Mouse (Mus musculus): ENCODE data around the gene Cenpe. TPM values are rescaled to one million over a fixed set of nuclear protein-coding genes. Genes with fewer than 3 reads are reported as not detected.

The Cenpe gene
- polyA plus RNA-seq, 1 experiment from 2014 or later, result 38.6 TPM

DNA sequence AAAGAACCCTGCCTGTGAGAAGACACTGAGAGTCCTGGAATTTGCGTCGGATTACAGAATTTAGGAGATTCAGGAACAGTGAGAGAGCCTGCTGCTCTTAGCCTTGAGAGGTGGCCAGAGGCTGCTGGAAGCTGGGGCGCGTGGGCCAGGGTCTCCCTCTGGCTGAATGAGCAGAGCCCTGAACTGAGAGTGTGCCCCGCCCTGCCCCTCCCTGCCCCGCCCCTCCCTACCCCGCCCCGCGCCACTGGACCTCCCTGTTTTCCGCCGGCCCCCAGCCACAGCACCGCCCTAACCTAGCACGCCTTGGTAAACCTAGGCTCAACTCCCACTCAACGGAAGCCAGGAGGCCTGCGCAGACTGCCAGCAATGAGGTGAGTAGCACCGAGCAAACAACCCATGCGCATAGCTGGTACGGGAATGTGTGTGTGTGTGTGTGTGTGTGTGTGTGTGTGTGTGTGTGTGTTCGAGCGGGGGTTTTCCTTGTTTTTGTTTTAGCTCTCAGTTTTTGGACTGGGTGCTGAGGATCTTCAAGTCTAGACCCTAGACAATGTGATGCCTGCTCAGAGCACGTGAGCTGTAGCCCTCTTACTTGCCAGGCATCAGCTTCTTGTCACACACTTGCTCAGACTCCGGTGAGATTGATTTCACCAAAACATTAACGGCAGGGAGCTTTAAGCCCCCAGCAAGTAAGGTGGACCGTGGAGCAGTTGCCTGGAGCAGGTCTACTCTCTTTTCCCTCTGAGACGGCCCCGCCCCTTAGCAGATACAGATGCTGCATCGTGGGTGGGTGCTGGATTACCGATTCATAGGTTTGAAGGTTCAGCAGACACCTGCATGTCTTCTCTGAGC is 95.3 kb downstream of the Cenpe start, which contains the start of gene Slc9b2:
Gene Slc9b2 (plus strand): TSS at position 290 of the 849 bp plus-strand sequence.
- DNase-seq (ENCODE audit: low spot score), result peak; percentile 48
- peak within 1 kb of the TSS; percentile 35 for H3K9ac ChIP-seq (ENCODE audit: low read length)
- peak within 1 kb of the TSS; percentile 53 for H3K4me2 ChIP-seq (ENCODE audit: low read depth)
- H3K36me3 ChIP-seq (ENCODE audit: control insufficient read depth, insufficient read depth, low read length), result no peaks in the 10 kb centered on the region
- H3K27me3 ChIP-seq (ENCODE audit: control insufficient read depth, insufficient read depth, low read length), result no peaks in the 10 kb centered on the region
- WGBS, result 11% methylated on average over 26 of the region's 28 CpGs
- ATAC-seq (ENCODE audit: insufficient read depth, low FRiP score, low TSS enrichment), result peak; percentile 73
- H3K4me1 ChIP-seq (ENCODE audit: control insufficient read depth, insufficient read depth, low read length), result no peaks in the 10 kb centered on the region; the same call in 1 of the 2 replicates
- H3K9me3 ChIP-seq (ENCODE audit: control insufficient read depth, low read length), result no peaks in the 10 kb centered on the region
- peak within 1 kb of the TSS; percentile 23 for H3K4me3 ChIP-seq (ENCODE audit: low read depth, low read length)
- H3K27ac ChIP-seq (ENCODE audit: low read depth, low read length), result no peak within 1 kb of the TSS

DNA sequence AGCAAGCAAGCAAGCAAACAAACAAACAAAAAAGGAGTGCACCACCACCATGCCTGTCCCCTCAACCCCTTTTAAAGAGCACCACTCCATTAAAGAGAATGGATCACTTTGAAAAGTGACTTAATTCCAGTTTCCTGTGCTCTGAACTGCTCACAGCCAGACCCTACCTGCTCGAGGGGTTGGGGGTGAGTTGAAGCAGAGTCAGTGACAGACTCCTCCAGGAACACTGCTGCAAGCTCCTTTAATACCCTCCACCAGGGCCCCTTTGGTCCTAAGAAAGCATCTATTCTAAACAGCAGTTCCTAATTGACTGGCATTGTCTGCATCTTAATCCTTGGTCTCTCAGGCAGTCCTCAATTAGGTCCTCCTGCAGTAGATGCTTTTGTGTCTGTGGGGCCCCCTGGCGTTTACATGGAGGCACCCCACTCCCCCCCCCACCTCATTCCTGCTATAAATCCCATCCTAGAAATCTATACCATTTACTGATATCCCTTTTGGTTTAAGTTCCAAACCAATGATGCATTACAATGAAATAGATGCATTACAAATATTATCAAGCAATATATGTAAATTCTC is 100.7 kb downstream of the Cenpe start:
- Histone ChIP-seq H3K4me2 (ENCODE audit: low read depth) (no peak overlapping the region), H3K27ac (ENCODE audit: low read depth, low read length) (no peak overlapping the region), H3K9ac (ENCODE audit: low read length) (no peak overlapping the region), H3K9me3 (ENCODE audit: control insufficient read depth, low read length) (no peaks in the 10 kb centered on the region), H3K4me3 (ENCODE audit: low read depth, low read length) (no peak overlapping the region), H3K4me1 (ENCODE audit: control insufficient read depth, insufficient read depth, low read length) (no peaks in the 10 kb centered on the region), H3K36me3 (ENCODE audit: control insufficient read depth, insufficient read depth, low read length) (no peaks in the 10 kb centered on the region), H3K27me3 (ENCODE audit: control insufficient read depth, insufficient read depth, low read length) (no peaks in the 10 kb centered on the region)
- 34% methylated on average over 2 of the region's 2 CpGs for whole genome bisulfite sequencing
- no peak for DNase-seq (ENCODE audit: low spot score)
- no peak for ATAC-seq (ENCODE audit: insufficient read depth, low FRiP score, low TSS enrichment)

DNA sequence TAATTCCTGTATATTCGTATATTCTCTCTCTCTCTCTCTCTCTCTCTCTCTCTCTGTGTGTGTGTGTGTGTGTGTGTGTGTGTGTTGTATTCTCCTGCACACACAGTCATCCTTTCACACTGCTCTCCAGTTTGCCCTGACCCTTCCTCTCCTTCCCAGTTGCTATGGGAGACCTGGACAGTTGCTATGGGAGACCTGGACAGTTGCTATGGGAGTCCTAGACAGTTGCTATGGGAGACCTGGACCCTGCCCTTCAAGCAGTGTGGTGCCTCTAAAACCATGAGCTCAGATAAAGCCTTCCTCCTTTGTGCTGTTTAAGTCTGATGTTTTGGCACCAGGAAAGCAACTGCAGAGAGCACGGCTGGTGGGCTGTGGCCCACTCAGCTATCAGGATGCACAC is 101.4 kb downstream of the Cenpe start:
- Histone ChIP-seq H3K36me3 (ENCODE audit: control insufficient read depth, insufficient read depth, low read length) (no peaks in the 10 kb centered on the region), H3K9ac (ENCODE audit: low read length) (no peak overlapping the region), H3K27ac (ENCODE audit: low read depth, low read length) (no peak overlapping the region), H3K4me3 (ENCODE audit: low read depth, low read length) (no peak overlapping the region), H3K4me1 (ENCODE audit: control insufficient read depth, insufficient read depth, low read length) (no peaks in the 10 kb centered on the region), H3K4me2 (ENCODE audit: low read depth) (no peak overlapping the region), H3K27me3 (ENCODE audit: control insufficient read depth, insufficient read depth, low read length) (no peaks in the 10 kb centered on the region), H3K9me3 (ENCODE audit: control insufficient read depth, low read length) (no peaks in the 10 kb centered on the region)
- DNase-seq (ENCODE audit: low spot score) (peak; percentile 34), ATAC-seq (ENCODE audit: insufficient read depth, low FRiP score, low TSS enrichment) (0 out of 2 replicates have a peak, but pooled peaks have one; percentile 23)
- 61% methylated on average over 2 of the region's 2 CpGs for WGBS

DNA sequence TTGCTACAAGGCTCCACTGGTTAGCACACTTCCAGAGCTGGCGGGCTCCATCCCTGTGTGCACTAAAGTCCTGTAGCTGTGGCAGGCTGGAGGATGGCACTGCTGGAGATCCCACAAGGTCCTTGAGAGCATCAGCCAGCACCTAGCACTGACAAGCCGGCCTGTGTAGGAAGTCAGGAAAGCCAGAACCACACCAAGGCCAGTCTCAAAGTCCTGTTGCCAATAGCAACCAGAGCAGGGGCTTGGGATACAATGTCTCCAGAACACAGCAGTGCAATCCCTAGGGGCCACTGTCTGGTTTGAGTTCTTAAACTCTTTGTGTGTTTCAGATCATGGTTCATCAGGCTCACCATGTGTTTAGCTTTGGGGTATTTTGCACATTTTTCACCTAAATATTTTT is 102.5 kb downstream of the Cenpe start:
- WGBS, result 69% methylated on average over 2 of the region's 2 CpGs
- no peak for DNase-seq (ENCODE audit: low spot score)
- no peak for ATAC-seq (ENCODE audit: insufficient read depth, low FRiP score, low TSS enrichment)

GRCm38 (mm10) chr3:135315720-135316425 is 103.5 kb downstream of the Cenpe start:
- no peak overlapping the region for H3K27ac ChIP-seq (ENCODE audit: low read depth, low read length)
- no peak overlapping the region for H3K9ac ChIP-seq (ENCODE audit: low read length)
- no peak for ATAC-seq (ENCODE audit: insufficient read depth, low FRiP score, low TSS enrichment)
- no peaks in the 10 kb centered on the region for H3K9me3 ChIP-seq (ENCODE audit: control insufficient read depth, low read length)
- no peaks in the 10 kb centered on the region for H3K27me3 ChIP-seq (ENCODE audit: control insufficient read depth, insufficient read depth, low read length)
- DNase-seq (ENCODE audit: low spot score), result no peak
- H3K4me2 ChIP-seq (ENCODE audit: low read depth), result no peak overlapping the region
- H3K4me3 ChIP-seq (ENCODE audit: low read depth, low read length), result no peak overlapping the region
- H3K4me1 ChIP-seq (ENCODE audit: control insufficient read depth, insufficient read depth, low read length), result no peaks in the 10 kb centered on the region
- H3K36me3 ChIP-seq (ENCODE audit: control insufficient read depth, insufficient read depth, low read length), result no peaks in the 10 kb centered on the region
- WGBS, result 88% methylated on average over 9 of the region's 9 CpGs

More for the DNA sequence above, 102.5 kb downstream of the Cenpe start:
- Histone ChIP-seq H3K36me3 (ENCODE audit: control insufficient read depth, insufficient read depth, low read length) (no peaks in the 10 kb centered on the region), H3K9me3 (ENCODE audit: control insufficient read depth, low read length) (no peaks in the 10 kb centered on the region), H3K4me1 (ENCODE audit: control insufficient read depth, insufficient read depth, low read length) (no peaks in the 10 kb centered on the region), H3K27me3 (ENCODE audit: control insufficient read depth, insufficient read depth, low read length) (no peaks in the 10 kb centered on the region), H3K27ac (ENCODE audit: low read depth, low read length) (no peak overlapping the region), H3K4me3 (ENCODE audit: low read depth, low read length) (no peak overlapping the region), H3K9ac (ENCODE audit: low read length) (no peak overlapping the region), H3K4me2 (ENCODE audit: low read depth) (no peak overlapping the region)

- Histone ChIP-seq H3K9ac (ENCODE audit: low read length) (no peak overlapping the region), H3K36me3 (ENCODE audit: control insufficient read depth, insufficient read depth, low read length) (no peaks in the 10 kb centered on the region), H3K4me2 (ENCODE audit: low read depth) (no peak overlapping the region), H3K27me3 (ENCODE audit: control insufficient read depth, insufficient read depth, low read length) (no peaks in the 10 kb centered on the region), H3K27ac (ENCODE audit: low read depth, low read length) (no peak overlapping the region), H3K4me3 (ENCODE audit: low read depth, low read length) (no peak overlapping the region), H3K9me3 (ENCODE audit: control insufficient read depth, low read length) (no peaks in the 10 kb centered on the region), H3K4me1 (ENCODE audit: control insufficient read depth, insufficient read depth, low read length) (no peaks in the 10 kb centered on the region)
- WGBS, result 82% methylated on average over 11 of the region's 11 CpGs
- ATAC-seq (ENCODE audit: insufficient read depth, low FRiP score, low TSS enrichment) (no peak), DNase-seq (ENCODE audit: low spot score) (no peak)
Observed at GRCm38 (mm10) chr3:135318331-135318730, 106.0 kb downstream of the Cenpe start.

Other genes starting within 250 kb of the Cenpe start
- 5.2 and 6.9 TPM in 2 replicates for gene Bdh2, start 68.7 kb downstream of the Cenpe start, polyA plus RNA-seq (2014; fragmentation: Nextera tagmentation; extraction: Ambion mirVana)
- 2.0 and 2.5 TPM in 2 replicates for gene Slc9b2, start 95.2 kb downstream of the Cenpe start, polyA plus RNA-seq (2014; fragmentation: Nextera tagmentation; extraction: Ambion mirVana)
- gene Slc9b1, start 135.5 kb downstream of the Cenpe start, polyA plus RNA-seq (2014; fragmentation: Nextera tagmentation; extraction: Ambion mirVana), result 0.17 TPM in 1 of 2 replicates, not detected in the other
- 66.5 and 72.8 TPM in 2 replicates for gene Cisd2, start 211.4 kb downstream of the Cenpe start, polyA plus RNA-seq (2014; fragmentation: Nextera tagmentation; extraction: Ambion mirVana)
- gene Ube2d3, start 225.6 kb downstream of the Cenpe start, polyA plus RNA-seq (2014; fragmentation: Nextera tagmentation; extraction: Ambion mirVana), result 642 and 652 TPM in 2 replicates

Measured in neural tube, embryonic 11.5 days (tissue).